Mouse (Mus musculus): Measurements from ENCODE around the gene Gpr153.

- no peak for TF ChIP-seq CTCF (IDR thresholded peaks at IDR 0.05)
- no peak for TF ChIP-seq EP300 (IDR thresholded peaks at IDR 0.05)
Observed at GRCm38 (mm10) chr4:152262187-152262586, 11.8 kb upstream of the Gpr153 start.

Measured in lung, postnatal 0 days (tissue).